Mouse (Mus musculus) CH12.LX (cell line): Measurements from ENCODE around the gene Lpin2.

Source experiments
- CTCF ChIP-seq, 2 experiments: IDR thresholded peaks in 1 of 2; conservative IDR thresholded peaks in 1 of 2; 2 replicates each; pipeline ENCODE4 v1.5.1; 2011 to 2012; ENCODE audit warnings: low read depth in 2 of 2, low read length in 2 of 2, improper control_type of control experiment in 1 of 2, inconsistent platforms in 1 of 2, mild to moderate bottlenecking in 1 of 2, moderate library complexity in 1 of 2
- MAZ ChIP-seq: IDR thresholded peaks from 2 replicates; pipeline ENCODE4 v1.6.1; 2012; ENCODE audit warnings: low read depth, mild to moderate bottlenecking, inconsistent platforms, low read length, improper control_type of control experiment, moderate library complexity
- MYC ChIP-seq: IDR thresholded peaks from 2 replicates; pipeline ENCODE4 v1.6.1; 2011; ENCODE audit warnings: low read depth, mild to moderate bottlenecking, improper control_type of control experiment, low read length
- POLR2A ChIP-seq: IDR thresholded peaks from 2 replicates; pipeline ENCODE4 v1.6.1; 2011; ENCODE audit warnings: low read depth, mild to moderate bottlenecking, improper control_type of control experiment, low read length
- RAD21 ChIP-seq: IDR thresholded peaks from 2 replicates; pipeline ENCODE4 v1.6.1; 2011; ENCODE audit warnings: low read depth, mild to moderate bottlenecking, low read length, improper control_type of control experiment, moderate library complexity
- TBP ChIP-seq: conservative IDR thresholded peaks from 2 replicates; pipeline ENCODE4 v1.6.1; 2011; ENCODE audit warnings: low read depth, low read length, improper control_type of control experiment

- no peak for TF ChIP-seq CTCF (conservative IDR thresholded peaks at IDR 0.05 in 1 of 2, IDR thresholded peaks at IDR 0.05 in 1 of 2; ENCODE audit: low read depth in 2 of 2, low read length in 2 of 2)
- TF ChIP-seq TBP, result no peak
- TF ChIP-seq POLR2A, result no peak
- TF ChIP-seq RAD21, result no peak
- TF ChIP-seq MAZ, result no peak
- no peak for TF ChIP-seq MYC
Measured at GRCm38 (mm10) chr17:71277701-71278491, 95.5 kb downstream of the Lpin2 start.
